Mouse (Mus musculus): ENCODE results near the gene Mamstr. TPM values are rescaled to one million over a fixed set of nuclear protein-coding genes. Genes with fewer than 3 reads are reported as not detected.

Gene Mamstr
- 3.3 and 3.6 TPM in 2 replicates for total RNA-seq (2014; rRNA removed)
- polyA plus RNA-seq (2015; fragmentation: Nextera tagmentation; extraction: Ambion mirVana) = 2.9 and 3.9 TPM in 2 replicates

GRCm38 (mm10) chr7:45639561-45640027, at the start of gene Mamstr:
Gene Mamstr (plus strand): TSS chr7:45639977.
- Histone ChIP-seq H3K4me2 (ENCODE audit: low read depth, low read length) (no peak within 1 kb of the TSS), H3K4me3 (ENCODE audit: low read length) (no peak within 1 kb of the TSS), H3K27ac (no peak within 1 kb of the TSS), H3K9me3 (ENCODE audit: low read length) (no peaks in the 10 kb centered on the region), H3K9ac (replicated peaks; ENCODE audit: low read length) (no peak within 1 kb of the TSS), H3K27me3 (ENCODE audit: insufficient read depth, low read length) (no peaks in the 10 kb centered on the region), H3K36me3 (ENCODE audit: insufficient read depth, low read length) (no peaks in the 10 kb centered on the region), H3K4me1 (ENCODE audit: insufficient read depth, low read length) (peaks cover 22% of the 10 kb centered on the region; the same call in 1 of the 2 replicates)
- TF ChIP-seq CTCF (IDR thresholded peaks at IDR 0.05; ENCODE audit: low read depth) = no peak
- no peak for DNase-seq (ENCODE audit: low spot score)
- WGBS = 27% methylated on average over 19 of the region's 19 CpGs
- no peak for ATAC-seq

- peaks cover 3% of the 10 kb centered on the region; the same call in 1 of the 2 replicates for H3K36me3 ChIP-seq (ENCODE audit: insufficient read depth, low read length)
- no peak overlapping the region for H3K4me3 ChIP-seq (ENCODE audit: low read length)
- H3K4me1 ChIP-seq (ENCODE audit: insufficient read depth, low read length) = no peaks in the 10 kb centered on the region
- H3K4me2 ChIP-seq (ENCODE audit: low read depth, low read length) = no peak overlapping the region
- DNase-seq (ENCODE audit: low spot score) = peak; percentile 12
- 60% methylated on average over 3 of the region's 3 CpGs for WGBS
- H3K9ac ChIP-seq (replicated peaks; ENCODE audit: low read length) = no peak overlapping the region
- no peak; the same call in 1 of the 2 replicates for TF ChIP-seq CTCF (IDR thresholded peaks at IDR 0.05; ENCODE audit: low read depth)
- ATAC-seq = no peak
- H3K27me3 ChIP-seq (ENCODE audit: insufficient read depth, low read length) = no peaks in the 10 kb centered on the region
- H3K9me3 ChIP-seq (ENCODE audit: low read length) = no peaks in the 10 kb centered on the region
- no peak overlapping the region for H3K27ac ChIP-seq
Measured at GRCm38 (mm10) chr7:45590874-45591273, 48.9 kb upstream of the Mamstr start.

GRCm38 (mm10) chr7:45591880-45592279, 47.9 kb upstream of the Mamstr start:
- no peak overlapping the region for H3K9ac ChIP-seq (replicated peaks; ENCODE audit: low read length)
- TF ChIP-seq CTCF (IDR thresholded peaks at IDR 0.05; ENCODE audit: low read depth) = no peak
- H3K9me3 ChIP-seq (ENCODE audit: low read length) = no peaks in the 10 kb centered on the region
- no peak overlapping the region for H3K4me2 ChIP-seq (ENCODE audit: low read depth, low read length)
- H3K36me3 ChIP-seq (ENCODE audit: insufficient read depth, low read length) = no peaks in the 10 kb centered on the region
- no peak overlapping the region for H3K4me3 ChIP-seq (ENCODE audit: low read length)
- WGBS = 71% methylated on average over 7 of the region's 7 CpGs
- H3K4me1 ChIP-seq (ENCODE audit: insufficient read depth, low read length) = no peaks in the 10 kb centered on the region
- H3K27me3 ChIP-seq (ENCODE audit: insufficient read depth, low read length) = no peaks in the 10 kb centered on the region
- ATAC-seq (no peak), DNase-seq (ENCODE audit: low spot score) (no peak)
- no peak overlapping the region for H3K27ac ChIP-seq

- Histone ChIP-seq H3K9me3 (ENCODE audit: low read length) (no peaks in the 10 kb centered on the region), H3K4me2 (ENCODE audit: low read depth, low read length) (no peak overlapping the region), H3K4me1 (ENCODE audit: insufficient read depth, low read length) (no peaks in the 10 kb centered on the region), H3K36me3 (ENCODE audit: insufficient read depth, low read length) (no peaks in the 10 kb centered on the region), H3K27me3 (ENCODE audit: insufficient read depth, low read length) (no peaks in the 10 kb centered on the region), H3K4me3 (ENCODE audit: low read length) (no peak overlapping the region), H3K27ac (no peak overlapping the region), H3K9ac (replicated peaks; ENCODE audit: low read length) (no peak overlapping the region)
- WGBS = 24% methylated on average over 10 of the region's 10 CpGs
- peak; percentile 82 for DNase-seq (ENCODE audit: low spot score)
- no peak for ATAC-seq
- peak; percentile 91 for TF ChIP-seq CTCF (IDR thresholded peaks at IDR 0.05; ENCODE audit: low read depth)
Measured at GRCm38 (mm10) chr7:45593118-45593815, 46.5 kb upstream of the Mamstr start.

- no peak for TF ChIP-seq CTCF (IDR thresholded peaks at IDR 0.05; ENCODE audit: low read depth)
- no peak for ATAC-seq
Measured at GRCm38 (mm10) chr7:45595176-45595575, 44.6 kb upstream of the Mamstr start.

GRCm38 (mm10) chr7:45596107-45596506, 43.7 kb upstream of the Mamstr start:
- no peak for TF ChIP-seq CTCF (IDR thresholded peaks at IDR 0.05; ENCODE audit: low read depth)
- H3K27ac ChIP-seq = no peak overlapping the region
- H3K27me3 ChIP-seq (ENCODE audit: insufficient read depth, low read length) = no peaks in the 10 kb centered on the region
- no peaks in the 10 kb centered on the region for H3K36me3 ChIP-seq (ENCODE audit: insufficient read depth, low read length)
- no peak overlapping the region for H3K9ac ChIP-seq (replicated peaks; ENCODE audit: low read length)
- no peaks in the 10 kb centered on the region for H3K9me3 ChIP-seq (ENCODE audit: low read length)
- no peak overlapping the region for H3K4me2 ChIP-seq (ENCODE audit: low read depth, low read length)
- DNase-seq (ENCODE audit: low spot score) (no peak), ATAC-seq (no peak)
- WGBS = 70% methylated on average over 1 of the region's 1 CpGs
- no peaks in the 10 kb centered on the region for H3K4me1 ChIP-seq (ENCODE audit: insufficient read depth, low read length)
- no peak overlapping the region for H3K4me3 ChIP-seq (ENCODE audit: low read length)

More at GRCm38 (mm10) chr7:45595176-45595575, 44.6 kb upstream of the Mamstr start:
- 82% methylated on average over 4 of the region's 4 CpGs for WGBS
- H3K27me3 ChIP-seq (ENCODE audit: insufficient read depth, low read length) = no peaks in the 10 kb centered on the region
- no peaks in the 10 kb centered on the region for H3K4me1 ChIP-seq (ENCODE audit: insufficient read depth, low read length)
- no peak overlapping the region for H3K4me3 ChIP-seq (ENCODE audit: low read length)
- H3K9me3 ChIP-seq (ENCODE audit: low read length) = no peaks in the 10 kb centered on the region
- DNase-seq (ENCODE audit: low spot score) = no peak
- no peak overlapping the region for H3K4me2 ChIP-seq (ENCODE audit: low read depth, low read length)
- H3K9ac ChIP-seq (replicated peaks; ENCODE audit: low read length) = no peak overlapping the region
- H3K27ac ChIP-seq = no peak overlapping the region
- H3K36me3 ChIP-seq (ENCODE audit: insufficient read depth, low read length) = no peaks in the 10 kb centered on the region

GRCm38 (mm10) chr7:45597013-45597412, 42.8 kb upstream of the Mamstr start:
- ATAC-seq (no peak), DNase-seq (ENCODE audit: low spot score) (no peak)
- Histone ChIP-seq H3K9ac (replicated peaks; ENCODE audit: low read length) (no peak overlapping the region), H3K27ac (no peak overlapping the region), H3K36me3 (ENCODE audit: insufficient read depth, low read length) (no peaks in the 10 kb centered on the region), H3K4me2 (ENCODE audit: low read depth, low read length) (no peak overlapping the region), H3K4me1 (ENCODE audit: insufficient read depth, low read length) (no peaks in the 10 kb centered on the region), H3K27me3 (ENCODE audit: insufficient read depth, low read length) (no peaks in the 10 kb centered on the region), H3K9me3 (ENCODE audit: low read length) (no peaks in the 10 kb centered on the region), H3K4me3 (ENCODE audit: low read length) (no peak overlapping the region)
- 91% methylated on average over 5 of the region's 5 CpGs for WGBS
- no peak for TF ChIP-seq CTCF (IDR thresholded peaks at IDR 0.05; ENCODE audit: low read depth)
